Mouse (Mus musculus): ENCODE data around the gene Sept9. TPM values are rescaled to one million over a fixed set of nuclear protein-coding genes. Genes with fewer than 3 reads are reported as not detected.

Gene Sept9
- polyA plus RNA-seq, 1 experiment from 2014 or later: 202 TPM

DNA sequence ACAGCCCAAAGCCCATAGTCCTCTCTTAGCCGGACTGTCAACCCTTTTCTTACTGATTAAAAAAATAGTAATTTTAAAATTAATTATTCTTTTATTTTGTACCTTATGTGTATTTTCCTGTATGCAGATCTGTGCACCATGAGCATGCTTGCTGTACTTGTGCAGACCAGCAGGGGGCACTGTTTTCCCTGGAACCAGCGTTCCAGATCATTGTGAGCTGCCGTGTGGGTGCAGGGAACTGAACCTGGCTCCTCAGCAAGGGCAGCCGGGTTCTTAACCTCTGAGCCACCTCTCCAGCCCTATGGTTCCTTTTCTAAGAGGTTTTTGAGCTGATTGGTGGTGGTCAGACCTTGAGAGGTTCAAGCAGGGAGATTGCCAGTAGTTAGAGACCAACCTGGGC, 101.3 kb downstream of the Sept9 start:
- H3K27ac ChIP-seq: peak overlapping the region; percentile 94
- H3K9ac ChIP-seq: no peak overlapping the region
- no peaks in the 10 kb centered on the region for H3K27me3 ChIP-seq
- H3K4me1 ChIP-seq: peaks cover 62% of the 10 kb centered on the region
- WGBS: 85% methylated on average over 4 of the region's 4 CpGs
- H3K4me3 ChIP-seq: no peak overlapping the region
- 0 out of 2 replicates have a peak overlapping the region, but pooled peaks have one; percentile 5 for H3K4me2 ChIP-seq
- ATAC-seq (ENCODE audit: insufficient number of reproducible peaks, insufficient read depth, low FRiP score, low TSS enrichment, low read depth): no peak
- peaks cover 41% of the 10 kb centered on the region for H3K36me3 ChIP-seq
- H3K9me3 ChIP-seq: no peaks in the 10 kb centered on the region

DNA sequence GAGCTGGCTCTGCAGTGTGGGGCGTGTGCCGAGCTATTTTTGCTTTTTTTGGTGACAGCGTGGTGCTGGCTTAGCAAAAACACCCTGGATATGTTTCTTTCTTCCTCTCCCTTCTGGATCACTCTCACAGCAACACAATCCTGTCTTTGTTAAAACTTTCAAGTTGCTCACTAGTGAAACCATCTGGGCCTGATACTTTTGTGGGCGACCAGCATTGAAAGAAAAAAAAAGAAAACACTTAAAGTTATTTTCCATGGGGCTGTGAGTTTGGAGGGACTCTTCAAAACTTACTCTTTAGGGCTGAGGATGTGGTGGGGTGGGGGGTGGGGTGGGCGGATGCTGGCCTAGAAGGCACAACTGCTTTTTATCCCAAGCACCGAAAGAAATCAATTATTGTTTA, 102.3 kb downstream of the Sept9 start:
- Histone ChIP-seq H3K36me3 (peaks cover 33% of the 10 kb centered on the region), H3K27ac (peak overlapping the region; percentile 94), H3K27me3 (no peaks in the 10 kb centered on the region), H3K9ac (no peak overlapping the region), H3K9me3 (no peaks in the 10 kb centered on the region), H3K4me1 (peaks cover 62% of the 10 kb centered on the region), H3K4me2 (no peak overlapping the region; the same call in 1 of the 2 replicates), H3K4me3 (no peak overlapping the region)
- no peak for ATAC-seq (ENCODE audit: insufficient number of reproducible peaks, insufficient read depth, low FRiP score, low TSS enrichment, low read depth)
- 35% methylated on average over 6 of the region's 6 CpGs for WGBS

DNA sequence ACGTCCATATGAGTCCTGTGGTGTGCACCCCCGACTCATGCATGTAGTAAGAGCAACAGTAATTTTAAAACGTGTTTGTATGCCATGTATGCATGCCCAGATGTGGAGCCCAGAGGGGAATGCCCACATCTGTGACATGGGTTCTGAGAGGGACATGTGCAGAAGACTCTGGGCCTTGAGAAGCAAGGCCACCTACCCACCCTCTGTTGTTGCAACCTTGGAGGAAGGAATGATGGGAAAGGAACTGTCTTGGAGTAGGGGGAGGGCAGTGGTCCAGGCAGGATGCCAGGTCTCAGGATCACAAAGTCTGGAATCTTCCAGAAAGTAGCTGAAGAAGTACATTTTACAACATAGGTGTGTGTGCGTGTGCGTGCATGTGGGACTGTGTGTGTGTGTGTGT, 102.9 kb downstream of the Sept9 start:
- no peak for ATAC-seq (ENCODE audit: insufficient number of reproducible peaks, insufficient read depth, low FRiP score, low TSS enrichment, low read depth)
- no peaks in the 10 kb centered on the region for H3K27me3 ChIP-seq
- no peaks in the 10 kb centered on the region for H3K9me3 ChIP-seq
- no peak overlapping the region for H3K4me3 ChIP-seq
- WGBS: 69% methylated on average over 5 of the region's 5 CpGs
- H3K4me2 ChIP-seq: peak overlapping the region; percentile 20; the same call in 1 of the 2 replicates
- H3K4me1 ChIP-seq: peaks cover 63% of the 10 kb centered on the region
- peaks cover 26% of the 10 kb centered on the region for H3K36me3 ChIP-seq
- H3K9ac ChIP-seq: no peak overlapping the region
- peak overlapping the region; percentile 94 for H3K27ac ChIP-seq

DNA sequence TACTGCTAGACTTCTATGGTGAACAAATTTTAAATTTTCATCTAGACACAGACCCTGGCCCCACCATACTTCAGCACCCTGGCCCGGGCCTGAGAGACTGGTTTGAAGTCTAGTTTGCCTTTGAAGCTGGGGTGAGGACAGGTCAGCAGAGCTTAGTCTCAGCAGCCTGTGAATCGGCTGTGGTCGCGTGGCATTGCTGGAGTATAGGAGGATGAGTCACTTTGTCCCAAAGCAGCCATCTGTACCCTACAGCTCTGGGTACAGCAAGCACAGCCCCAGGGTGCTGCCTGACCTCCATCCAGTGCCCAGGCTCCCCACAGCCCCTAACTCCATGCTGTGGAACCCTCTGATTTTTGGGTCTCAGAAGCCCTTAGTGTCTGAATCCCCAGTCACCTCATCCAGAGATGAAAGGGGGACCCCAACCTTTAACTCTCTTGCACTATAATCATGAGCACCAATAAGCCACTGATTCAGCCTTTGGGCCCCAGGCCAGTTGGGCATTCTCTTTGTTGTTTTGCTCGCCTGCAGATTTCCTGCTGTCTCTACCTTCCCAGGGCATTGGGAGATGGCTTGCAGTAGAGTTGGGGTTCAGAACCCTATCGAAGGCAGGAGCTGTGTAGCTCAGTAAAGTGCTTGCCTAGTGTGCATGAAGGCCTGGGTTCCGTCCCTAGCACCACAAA, 106.2 kb downstream of the Sept9 start:
- H3K4me1 ChIP-seq: peaks cover 88% of the 10 kb centered on the region
- H3K4me2 ChIP-seq: no peak overlapping the region

DNA sequence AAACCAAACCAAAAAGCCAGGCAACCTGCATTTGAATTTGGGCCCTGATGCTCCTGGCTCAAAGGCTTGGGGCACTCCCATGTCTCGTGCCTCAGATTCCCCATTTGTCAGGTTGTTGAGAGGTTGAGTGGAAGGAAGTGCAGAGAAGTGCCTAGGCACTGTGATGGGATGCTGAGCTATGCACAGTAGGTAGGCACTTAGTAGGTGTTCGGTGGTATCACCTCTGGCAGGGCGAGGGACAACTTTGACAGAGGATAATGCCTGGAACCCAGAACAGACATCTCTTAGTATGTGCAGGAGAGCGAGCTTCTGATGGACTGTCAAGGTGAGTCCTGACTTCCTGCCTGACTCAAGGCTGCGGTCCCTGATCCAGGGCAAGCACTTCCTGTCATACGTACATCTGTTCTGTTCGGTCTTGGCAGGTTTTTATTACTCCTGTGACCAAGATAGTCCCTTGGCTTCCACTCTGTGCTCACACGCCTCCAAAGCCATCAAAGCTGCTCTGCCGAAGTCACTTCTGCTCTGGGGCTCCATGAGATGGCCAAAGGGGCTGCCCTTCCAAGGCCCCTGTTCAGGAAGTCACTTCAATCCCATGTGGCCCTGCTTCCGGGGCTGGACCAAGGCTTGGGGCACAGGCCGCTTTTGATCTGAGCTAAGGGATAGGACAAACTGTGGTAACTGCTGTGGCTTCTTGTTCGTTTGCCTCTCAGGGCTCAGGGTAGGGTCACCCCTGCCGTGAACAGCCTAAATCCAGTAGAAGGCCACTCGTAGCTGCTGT, 107.0 kb downstream of the Sept9 start:
- H3K36me3 ChIP-seq: peaks cover 9% of the 10 kb centered on the region
- peaks cover 93% of the 10 kb centered on the region for H3K4me1 ChIP-seq
- H3K4me3 ChIP-seq: no peak overlapping the region
- H3K9ac ChIP-seq: no peak overlapping the region
- no peaks in the 10 kb centered on the region for H3K27me3 ChIP-seq
- H3K4me2 ChIP-seq: no peak overlapping the region
- H3K9me3 ChIP-seq: no peaks in the 10 kb centered on the region
- ATAC-seq (ENCODE audit: insufficient number of reproducible peaks, insufficient read depth, low FRiP score, low TSS enrichment, low read depth): no peak
- peak overlapping the region; percentile 12; the same call in 1 of the 2 replicates for H3K27ac ChIP-seq
- WGBS: 61% methylated on average over 14 of the region's 14 CpGs

More for the DNA sequence above, 106.2 kb downstream of the Sept9 start:
- H3K9me3 ChIP-seq: no peaks in the 10 kb centered on the region
- no peak overlapping the region for H3K27ac ChIP-seq
- no peak for ATAC-seq (ENCODE audit: insufficient number of reproducible peaks, insufficient read depth, low FRiP score, low TSS enrichment, low read depth)
- 84% methylated on average over 7 of the region's 7 CpGs for WGBS
- no peaks in the 10 kb centered on the region for H3K27me3 ChIP-seq
- no peak overlapping the region for H3K4me3 ChIP-seq
- peaks cover 9% of the 10 kb centered on the region for H3K36me3 ChIP-seq
- H3K9ac ChIP-seq: no peak overlapping the region

DNA sequence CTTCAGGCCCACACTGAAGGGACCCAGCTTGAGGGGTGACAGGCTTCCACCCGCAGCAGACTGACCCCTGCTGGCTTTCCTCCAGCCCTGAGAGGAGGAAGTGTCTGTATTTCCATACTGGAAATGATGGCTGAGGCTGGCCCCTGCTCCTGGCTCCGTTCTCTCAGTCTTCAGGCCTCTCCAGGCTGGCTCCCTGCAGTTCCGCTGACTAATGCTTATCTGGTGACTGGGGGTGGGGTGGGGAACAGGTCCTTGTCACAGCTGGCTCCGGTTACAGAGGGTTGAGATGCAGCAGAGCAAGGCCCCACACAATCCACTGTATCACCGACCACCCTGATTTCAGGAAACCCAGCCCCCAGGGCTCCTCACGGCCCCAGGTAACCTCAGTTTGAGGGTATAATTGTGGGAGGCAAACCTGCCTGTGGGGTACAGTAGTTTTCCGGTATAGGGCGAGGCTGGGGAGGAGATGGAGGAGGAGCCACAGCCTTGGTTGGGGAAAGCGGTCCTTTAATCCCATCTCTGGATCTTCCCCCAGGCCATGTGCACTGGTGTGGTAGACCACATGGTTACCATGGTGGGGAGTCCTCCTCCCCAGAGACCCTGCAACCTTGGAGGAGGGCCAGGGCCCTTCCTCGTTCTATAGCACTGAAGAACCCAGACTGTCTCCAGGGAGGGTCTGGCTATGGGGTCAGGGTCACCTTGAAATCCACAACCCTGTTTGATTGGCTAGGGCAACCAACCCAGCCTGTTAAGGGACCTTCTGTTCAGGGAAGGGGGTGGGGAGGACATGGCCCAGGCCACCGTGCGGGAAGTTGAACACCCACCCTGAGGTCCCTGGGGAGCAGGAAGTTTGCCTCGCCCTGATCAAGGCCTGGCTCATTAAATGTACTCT, 108.7 kb downstream of the Sept9 start:
- H3K9ac ChIP-seq: peak overlapping the region; percentile 2; the same call in 1 of the 2 replicates
- H3K4me1 ChIP-seq: peaks cover 98% of the 10 kb centered on the region
- peaks cover 8% of the 10 kb centered on the region for H3K36me3 ChIP-seq
- 8% methylated on average over 13 of the region's 13 CpGs for WGBS
- no peaks in the 10 kb centered on the region for H3K27me3 ChIP-seq
- no peak overlapping the region for H3K4me3 ChIP-seq
- H3K9me3 ChIP-seq: no peaks in the 10 kb centered on the region
- no peak for ATAC-seq (ENCODE audit: insufficient number of reproducible peaks, insufficient read depth, low FRiP score, low TSS enrichment, low read depth)
- peak overlapping the region; percentile 58 for H3K27ac ChIP-seq
- peak overlapping the region; percentile 16; the same call in 1 of the 2 replicates for H3K4me2 ChIP-seq

DNA sequence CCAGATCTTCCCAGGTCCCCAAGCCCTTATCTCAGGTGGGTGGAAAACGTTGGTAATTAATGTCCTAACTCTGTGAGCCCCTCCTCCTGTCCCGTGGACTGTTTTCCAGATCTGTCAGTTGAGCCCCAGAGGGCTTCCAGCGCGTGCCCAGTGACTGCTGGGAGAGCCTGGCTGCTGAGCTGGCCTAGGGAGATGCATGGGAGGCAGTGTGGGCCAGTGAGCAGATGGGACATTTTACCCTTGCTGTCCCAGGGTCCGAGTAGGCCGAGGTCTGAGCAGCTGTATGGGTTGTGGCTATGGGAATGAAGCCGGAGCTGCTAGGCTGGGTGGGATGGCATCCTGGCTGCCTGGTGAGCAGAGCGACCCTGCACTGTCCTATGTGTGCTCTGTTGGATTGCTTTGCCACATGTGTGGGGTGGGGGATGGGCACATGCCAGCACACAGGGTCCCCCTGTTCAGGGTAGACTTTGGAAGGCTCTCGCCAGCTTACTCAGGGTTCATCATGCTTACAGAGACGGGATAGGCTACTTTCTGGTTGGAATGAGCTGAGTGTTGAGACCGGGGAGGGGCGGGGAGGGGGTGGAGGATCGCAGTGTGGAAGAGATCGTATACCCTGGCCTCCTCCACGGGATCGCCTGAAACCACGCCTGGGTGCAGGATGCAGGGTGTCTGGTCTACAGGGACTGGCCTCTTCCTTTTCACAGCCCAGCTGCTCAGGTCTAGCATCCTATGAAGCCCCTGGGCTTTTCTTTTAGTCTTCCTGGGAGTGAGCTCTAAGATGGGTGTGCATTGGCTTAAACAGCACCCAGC, 109.9 kb downstream of the Sept9 start:
- no peak for ATAC-seq (ENCODE audit: insufficient number of reproducible peaks, insufficient read depth, low FRiP score, low TSS enrichment, low read depth)
- Histone ChIP-seq H3K4me2 (no peak overlapping the region; the same call in 1 of the 2 replicates), H3K9me3 (no peaks in the 10 kb centered on the region), H3K9ac (no peak overlapping the region; the same call in 1 of the 2 replicates), H3K4me3 (no peak overlapping the region), H3K27ac (peak overlapping the region; percentile 58), H3K36me3 (no peaks in the 10 kb centered on the region), H3K4me1 (peaks cover 97% of the 10 kb centered on the region), H3K27me3 (no peaks in the 10 kb centered on the region)
- WGBS: 46% methylated on average over 17 of the region's 17 CpGs

DNA sequence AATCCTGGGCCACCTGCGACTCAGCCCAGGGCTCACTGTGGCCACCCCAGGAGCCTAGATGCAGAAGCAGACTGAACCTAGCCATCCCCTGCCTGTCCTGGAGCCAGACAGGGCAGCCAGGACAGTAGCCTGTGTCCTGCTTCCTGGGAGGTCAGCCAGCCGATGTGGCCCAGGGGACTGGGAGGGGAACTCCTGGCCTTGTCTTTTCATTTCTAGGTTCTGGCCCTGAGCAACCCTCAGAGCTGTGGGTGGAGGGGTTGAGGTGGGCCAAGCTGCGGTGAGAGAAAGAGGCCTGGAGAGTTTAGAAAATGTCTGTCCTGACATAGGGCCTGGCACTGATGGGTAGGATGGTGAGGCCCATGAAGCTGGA, 110.4 kb downstream of the Sept9 start:
- H3K9ac ChIP-seq: peak overlapping the region; percentile 33; the same call in 1 of the 2 replicates
- H3K4me1 ChIP-seq: peaks cover 97% of the 10 kb centered on the region
- H3K9me3 ChIP-seq: no peaks in the 10 kb centered on the region
- WGBS: 63% methylated on average over 3 of the region's 3 CpGs
- peak overlapping the region; percentile 58 for H3K27ac ChIP-seq
- no peaks in the 10 kb centered on the region for H3K36me3 ChIP-seq
- no peaks in the 10 kb centered on the region for H3K27me3 ChIP-seq
- no peak overlapping the region for H3K4me2 ChIP-seq
- ATAC-seq (ENCODE audit: insufficient number of reproducible peaks, insufficient read depth, low FRiP score, low TSS enrichment, low read depth): no peak
- no peak overlapping the region for H3K4me3 ChIP-seq

DNA sequence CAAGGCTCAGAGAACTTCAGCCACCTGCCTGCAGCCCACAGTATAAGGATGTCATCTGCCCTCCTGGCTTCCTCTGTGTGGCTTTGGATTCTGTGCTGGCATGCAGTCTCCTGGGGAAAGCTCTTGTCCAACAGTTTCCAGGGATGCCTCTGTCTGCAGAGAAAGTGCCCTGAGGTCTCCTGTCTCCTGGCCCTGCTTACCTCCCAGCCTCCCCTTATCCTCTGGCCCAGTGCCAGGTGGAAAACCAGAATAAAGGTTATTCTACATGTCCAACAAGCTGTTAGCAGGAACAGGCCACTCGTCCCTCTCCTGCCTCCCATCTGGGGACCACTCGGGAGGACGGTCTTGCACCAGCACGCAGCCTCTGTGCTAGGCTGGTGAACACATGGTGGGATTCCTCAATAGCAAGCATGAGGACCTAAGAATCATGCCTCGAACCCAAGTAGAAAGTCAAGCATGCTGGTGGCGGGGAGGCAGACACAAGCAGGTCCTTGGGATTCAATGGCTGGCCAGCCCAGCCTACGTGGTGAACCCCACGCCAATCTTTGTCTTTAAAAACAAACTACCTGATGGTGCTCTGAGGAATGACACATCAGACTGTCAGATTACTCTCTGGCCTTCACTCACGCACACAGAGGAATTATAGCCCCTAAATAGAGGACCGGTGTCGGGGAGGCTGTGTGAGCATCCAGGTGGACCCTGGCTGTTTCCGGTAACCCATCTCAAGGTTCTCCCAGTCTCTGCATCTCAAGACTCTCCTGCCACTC, 111.1 kb downstream of the Sept9 start:
- Histone ChIP-seq H3K36me3 (no peaks in the 10 kb centered on the region), H3K27ac (peak overlapping the region; percentile 39; the same call in 1 of the 2 replicates), H3K9ac (peak overlapping the region; percentile 33; the same call in 1 of the 2 replicates), H3K27me3 (no peaks in the 10 kb centered on the region), H3K4me1 (peaks cover 98% of the 10 kb centered on the region), H3K9me3 (no peaks in the 10 kb centered on the region), H3K4me2 (no peak overlapping the region), H3K4me3 (no peak overlapping the region)
- WGBS: 80% methylated on average over 12 of the region's 12 CpGs
- ATAC-seq (ENCODE audit: insufficient number of reproducible peaks, insufficient read depth, low FRiP score, low TSS enrichment, low read depth): no peak

DNA sequence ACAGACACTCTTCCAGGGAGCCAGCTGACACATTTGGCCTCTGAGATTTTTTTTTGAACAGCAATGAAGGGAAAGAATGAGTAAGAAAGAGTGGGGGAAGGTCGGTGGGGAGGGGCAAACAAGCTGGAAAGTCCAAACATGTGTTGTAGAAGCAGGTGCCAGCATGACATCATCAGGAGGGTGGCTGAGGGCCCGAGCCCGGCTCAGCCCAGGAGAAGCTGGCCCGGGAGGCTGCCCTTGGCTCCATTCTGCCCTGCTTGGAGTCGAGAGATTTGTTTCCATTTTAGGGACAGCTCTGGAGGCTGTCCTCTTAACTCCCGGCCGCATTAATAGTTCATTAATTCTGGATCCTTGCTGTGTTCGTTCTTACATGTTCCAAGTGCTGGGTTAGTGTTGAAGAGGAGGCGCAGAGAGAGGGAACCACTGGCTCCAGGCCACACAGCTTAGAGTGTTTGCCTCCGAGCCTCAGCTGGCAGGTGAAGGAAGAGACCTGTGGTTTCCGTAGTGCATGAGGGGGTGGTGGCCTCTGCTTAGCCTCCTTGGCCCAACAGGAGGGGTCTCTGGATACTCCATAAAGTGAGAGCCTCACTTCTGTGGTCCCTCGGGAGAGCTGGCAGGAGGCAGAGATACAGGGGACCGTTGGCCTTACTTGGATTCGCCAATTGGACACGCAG, 111.8 kb downstream of the Sept9 start:
- ATAC-seq (ENCODE audit: insufficient number of reproducible peaks, insufficient read depth, low FRiP score, low TSS enrichment, low read depth): no peak
- Histone ChIP-seq H3K4me1 (peaks cover 96% of the 10 kb centered on the region), H3K27me3 (no peaks in the 10 kb centered on the region), H3K9ac (no peak overlapping the region), H3K36me3 (0 out of 2 replicates have a peak, but pooled peaks cover 3% of the 10 kb centered on the region), H3K9me3 (no peaks in the 10 kb centered on the region), H3K27ac (peak overlapping the region; percentile 81), H3K4me2 (no peak overlapping the region), H3K4me3 (no peak overlapping the region)
- WGBS: 72% methylated on average over 15 of the region's 15 CpGs

All from embryonic facial prominence, embryonic 13.5 days (tissue).